Mouse (Mus musculus) liver, adult 2 months (tissue): ENCODE measurements at regions not wholly inside any gene's neighbourhood (a gene's known extent, or its start where the extent isn't known, plus 50 kb on each side); places are given as distances from the start of the nearest gene placed in this dataset.

Source experiments
- DNase-seq: peaks from one replicate; pipeline ENCODE4 v3.0.0-alpha.2; 2011; ENCODE audit warnings: low read depth, low spot score; ENCODE audit errors: extremely low read depth
- H3K27ac ChIP-seq: fragments of 200-500 bp; replicated peaks from 2 replicates; pipeline ENCODE4 v1.5.1; 2012; ENCODE audit warnings: low read depth, mild to moderate bottlenecking, control low read depth, inconsistent platforms, low read length; ENCODE audit not compliant: insufficient read depth
- H3K27me3 ChIP-seq: fragments of 200-500 bp; 2 replicates; pipeline ENCODE4 v1.6.1; 2012; ENCODE audit warnings: mild to moderate bottlenecking, moderate library complexity, low read length, inconsistent platforms; ENCODE audit not compliant: control insufficient read depth, insufficient read depth
- H3K36me3 ChIP-seq: fragments of 200-500 bp; 2 replicates; pipeline ENCODE4 v1.6.1; 2012; ENCODE audit warnings: low read length, inconsistent platforms; ENCODE audit not compliant: control insufficient read depth, insufficient read depth
- H3K4me1 ChIP-seq: fragments of 200-500 bp; 2 replicates; pipeline ENCODE4 v1.6.1; 2011; ENCODE audit warnings: low read length; ENCODE audit not compliant: control insufficient read depth, insufficient read depth
- H3K4me3 ChIP-seq: fragments of 200-500 bp; 2 replicates; pipeline ENCODE4 v1.5.1; 2011; ENCODE audit warnings: low read depth, mild to moderate bottlenecking, control low read depth, low read length, moderate library complexity; ENCODE audit not compliant: insufficient read depth
- H3K79me2 ChIP-seq: fragments of 200-500 bp; 2 replicates; pipeline ENCODE4 v1.6.1; 2012; ENCODE audit warnings: inconsistent platforms, mild to moderate bottlenecking, low read length, moderate library complexity; ENCODE audit not compliant: control insufficient read depth, insufficient read depth
- H3K9ac ChIP-seq: fragments of 200-500 bp; 2 replicates; pipeline ENCODE4 v1.6.1; 2012; ENCODE audit warnings: low read depth, mild to moderate bottlenecking, control low read depth, inconsistent platforms, low read length
- CTCF ChIP-seq: fragments of 200-500 bp; IDR thresholded peaks from 2 replicates; pipeline ENCODE4 v1.5.1; 2011; ENCODE audit warnings: low read depth, low read length, control low read depth
- POLR2A ChIP-seq: fragments of 200-500 bp; IDR thresholded peaks from 2 replicates; pipeline ENCODE4 v1.6.1; 2011; ENCODE audit warnings: low read length, control low read depth; ENCODE audit not compliant: insufficient read depth; ENCODE audit errors: extremely low read depth
- WGBS: fragments of 180-500 bp; shearing (Covaris S2); methylation state at CpG from one replicate; pipeline ENCODE4 v1.1.7; 2018; 5-methylcytosine and 5-hydroxymethylcytosine counted together

DNA sequence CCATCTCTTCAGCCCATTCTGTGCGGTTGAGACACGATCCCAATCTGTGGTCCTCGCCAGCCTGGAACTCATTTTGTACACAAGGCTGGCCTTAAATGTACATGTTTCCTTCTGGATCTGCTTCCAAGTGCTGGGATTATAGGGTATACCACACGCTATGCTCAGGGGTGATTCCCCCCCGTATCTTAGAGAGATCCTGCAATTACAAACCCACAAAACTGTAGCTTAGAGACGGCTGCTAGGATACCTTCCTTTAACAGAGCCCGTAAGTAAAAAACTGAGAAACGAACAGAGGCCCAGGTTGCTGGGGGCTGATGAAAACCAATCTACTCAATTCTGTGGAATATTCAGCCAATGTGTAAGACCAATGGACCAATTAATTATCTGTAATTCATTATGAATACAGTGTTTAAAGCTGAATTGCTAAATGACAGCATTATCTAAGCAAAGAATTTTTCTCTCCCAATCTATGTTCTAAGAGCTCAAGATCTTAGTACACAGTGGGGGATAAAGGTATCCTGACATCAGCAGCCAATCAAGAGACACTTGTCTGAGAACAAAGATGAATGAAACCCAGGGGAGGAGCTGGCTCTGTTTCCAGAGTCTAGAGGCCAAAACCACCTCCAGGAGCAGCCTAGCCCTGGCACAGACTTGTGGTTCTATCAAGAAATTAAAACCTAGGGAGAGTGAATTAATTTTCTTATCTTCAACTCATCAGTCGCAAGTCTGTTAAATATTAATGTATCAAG is 54.0 kb upstream of the Xpo1 start:
- H3K27me3 ChIP-seq = no peaks in the 10 kb centered on the region
- DNase-seq = no peak
- H3K27ac ChIP-seq = no peak overlapping the region
- H3K36me3 ChIP-seq = no peaks in the 10 kb centered on the region
- no peak overlapping the region for H3K4me3 ChIP-seq
- TF ChIP-seq POLR2A = no peak
- TF ChIP-seq CTCF = no peak
- H3K4me1 ChIP-seq = no peaks in the 10 kb centered on the region
- no peak overlapping the region for H3K9ac ChIP-seq
- no peaks in the 10 kb centered on the region for H3K79me2 ChIP-seq
- 90% methylated on average over 9 of the region's 9 CpGs for WGBS

DNA sequence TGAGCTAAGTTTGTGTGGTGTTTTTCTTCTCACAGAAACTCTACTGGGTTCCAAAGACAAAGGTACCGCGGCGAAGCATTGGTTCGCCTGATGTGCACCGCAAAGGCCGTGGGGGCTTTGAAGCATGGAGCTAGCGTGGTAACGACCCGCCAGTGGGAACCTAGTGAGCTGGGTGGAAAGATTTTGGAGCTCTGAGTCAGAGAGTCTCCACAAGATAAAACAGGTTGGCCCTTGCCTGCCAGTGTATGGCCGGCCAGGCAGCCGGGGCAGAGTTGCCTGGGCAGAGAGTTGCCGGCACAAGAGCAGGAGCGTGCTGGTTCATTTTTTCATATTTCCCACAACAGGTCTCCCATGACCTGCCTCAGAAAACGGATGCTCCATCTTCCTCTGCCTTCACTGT is 52.3 kb upstream of the Xpo1 start:
- WGBS = 95% methylated on average over 14 of the region's 14 CpGs
- no peak overlapping the region for H3K27ac ChIP-seq
- no peaks in the 10 kb centered on the region for H3K36me3 ChIP-seq
- no peak overlapping the region for H3K9ac ChIP-seq
- no peaks in the 10 kb centered on the region for H3K27me3 ChIP-seq
- H3K4me3 ChIP-seq = no peak overlapping the region
- no peaks in the 10 kb centered on the region for H3K4me1 ChIP-seq
- TF ChIP-seq POLR2A = no peak
- no peak for TF ChIP-seq CTCF
- H3K79me2 ChIP-seq = no peaks in the 10 kb centered on the region
- no peak for DNase-seq

DNA sequence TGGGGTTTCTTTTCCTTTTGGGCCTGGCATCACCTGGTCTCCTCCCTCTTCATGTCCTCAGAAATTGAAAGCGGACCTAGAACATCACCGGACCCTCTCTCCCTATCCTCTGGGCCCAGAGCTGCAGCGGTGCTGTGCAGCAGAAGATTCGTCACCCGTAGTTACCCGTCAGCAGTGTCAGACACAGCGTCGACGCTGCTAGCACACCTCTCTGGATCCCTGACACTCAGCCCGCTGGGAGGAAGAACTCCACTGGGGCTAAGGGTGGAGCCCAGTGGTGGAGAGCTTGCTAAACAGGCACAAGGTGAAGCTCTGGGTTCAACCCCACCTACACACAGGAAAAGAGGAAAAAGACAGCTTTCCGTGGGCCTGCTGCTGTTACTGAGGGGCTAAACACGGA is 51.8 kb upstream of the Xpo1 start:
- Histone ChIP-seq H3K36me3 (no peaks in the 10 kb centered on the region), H3K9ac (no peak overlapping the region), H3K27me3 (no peaks in the 10 kb centered on the region), H3K79me2 (no peaks in the 10 kb centered on the region), H3K4me1 (no peaks in the 10 kb centered on the region), H3K4me3 (no peak overlapping the region), H3K27ac (no peak overlapping the region)
- 76% methylated on average over 12 of the region's 12 CpGs for WGBS
- DNase-seq = no peak
- no peak for TF ChIP-seq POLR2A
- no peak for TF ChIP-seq CTCF
